Mouse (Mus musculus): ENCODE measurements around the gene Ftsj3.
"Not testable (repeated sequence)": the region's sequence is repeated elsewhere in the genome, so short reads cannot be mapped to it uniquely, and the experiment has no call there.

The Ftsj3 gene

DNA sequence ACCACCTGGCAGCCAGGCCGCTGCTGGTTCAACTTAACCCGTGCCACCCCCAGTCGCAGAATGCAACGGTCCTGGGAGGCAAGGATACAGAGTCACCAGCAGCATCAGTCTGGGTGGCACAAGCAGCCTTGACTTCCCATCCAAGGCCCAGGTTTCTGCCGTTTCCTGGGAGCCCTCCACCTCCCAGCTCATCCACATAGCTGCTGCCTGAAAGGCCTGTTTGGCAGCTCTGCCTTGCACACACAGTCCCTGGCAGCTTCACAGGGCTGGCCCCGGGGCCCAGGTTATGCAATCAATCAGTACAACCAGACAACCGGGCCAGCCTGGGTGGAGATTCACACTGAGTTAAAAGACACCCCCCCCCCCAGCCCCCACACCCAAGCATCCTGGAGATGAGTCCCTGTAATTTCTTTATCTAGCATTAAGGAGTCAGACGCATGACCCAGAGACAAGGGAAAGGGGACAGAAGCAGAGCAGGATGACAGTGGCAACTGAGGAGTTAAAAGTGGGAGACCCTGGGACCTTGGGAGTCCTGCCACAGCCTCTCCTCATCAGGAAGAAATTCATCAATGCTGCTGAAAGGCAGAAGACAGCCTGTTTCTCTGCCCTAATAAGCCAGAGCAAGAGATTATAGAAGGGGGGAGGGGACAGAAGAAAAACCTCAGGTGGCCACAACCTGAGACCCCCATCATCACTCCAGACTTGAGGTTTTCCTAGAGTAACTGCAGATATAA is 12.6 kb upstream of the Ftsj3 start:
- DNase-seq (ENCODE audit: low read depth, low spot score): no peak

DNA sequence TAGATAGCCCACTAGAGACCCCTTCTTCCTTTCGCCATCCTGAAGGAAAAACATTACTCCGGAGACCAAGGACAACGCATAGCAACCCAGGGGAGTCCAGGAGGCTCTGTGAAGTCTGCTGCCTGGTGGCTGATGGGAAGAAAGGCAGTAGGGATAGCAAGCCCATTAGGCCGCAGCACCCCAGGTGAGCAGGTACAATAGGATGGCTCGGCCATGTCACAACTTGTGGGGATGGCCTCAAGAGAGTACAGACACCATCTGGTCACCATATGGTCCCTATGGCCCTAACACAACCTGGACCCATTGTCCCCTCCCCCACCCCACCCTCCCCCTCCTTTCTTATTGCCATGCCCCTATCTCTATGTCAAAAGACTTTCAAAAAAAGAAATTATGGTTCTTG is 12.0 kb upstream of the Ftsj3 start:
- no peak for DNase-seq (ENCODE audit: low read depth, low spot score)

DNA sequence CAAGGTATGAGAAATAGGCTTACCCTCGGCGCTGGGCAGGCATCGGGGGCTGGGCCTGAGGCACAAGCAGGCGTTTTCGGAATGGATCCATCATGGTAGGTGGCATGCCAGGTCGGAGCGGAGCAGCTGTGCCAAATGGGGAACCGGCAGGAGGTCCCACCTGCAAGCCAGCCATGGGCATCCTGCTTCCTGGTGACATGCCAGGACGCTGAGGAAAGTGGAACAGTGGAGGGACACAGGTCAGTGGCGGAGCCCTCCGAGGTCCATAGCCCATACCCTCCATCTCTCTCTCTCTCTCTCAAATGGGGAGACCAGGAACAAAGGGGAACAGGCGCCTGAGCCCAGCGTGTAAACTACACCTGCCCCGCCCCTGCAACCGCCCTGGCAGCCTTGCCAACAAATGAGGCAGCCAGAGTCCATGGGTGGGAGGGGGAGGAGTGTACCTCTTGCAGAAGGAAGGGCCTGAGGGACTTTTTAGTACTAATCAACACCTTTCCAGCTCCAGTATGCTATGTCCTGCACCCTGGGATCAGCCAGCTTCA is 11.5 kb upstream of the Ftsj3 start:
- DNase-seq (ENCODE audit: low read depth, low spot score): no peak

- DNase-seq (ENCODE audit: low read depth, low spot score): no peak
Observed at GRCm38 (mm10) chr11:106266431-106266830, 10.6 kb upstream of the Ftsj3 start.

DNA sequence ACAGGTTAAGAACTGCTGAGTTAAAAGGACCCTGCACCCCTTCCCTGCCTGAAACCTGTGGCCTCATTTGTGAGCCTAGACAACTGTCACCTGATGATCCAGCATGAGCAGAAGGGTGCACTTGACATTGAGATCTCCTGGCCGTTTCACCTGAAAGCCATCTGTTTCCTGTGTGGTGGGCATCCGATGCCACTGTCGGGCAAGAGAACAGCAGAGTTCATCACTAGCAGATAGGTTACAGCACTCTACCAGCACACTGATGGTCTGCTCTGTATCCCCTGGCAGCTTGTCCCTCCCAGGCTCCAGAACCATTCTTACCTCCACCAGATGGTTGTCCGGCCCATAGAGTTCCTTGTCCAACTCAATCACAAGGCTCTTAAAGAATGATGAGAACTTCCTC is 9.7 kb upstream of the Ftsj3 start:
- no peak for DNase-seq (ENCODE audit: low read depth, low spot score)

DNA sequence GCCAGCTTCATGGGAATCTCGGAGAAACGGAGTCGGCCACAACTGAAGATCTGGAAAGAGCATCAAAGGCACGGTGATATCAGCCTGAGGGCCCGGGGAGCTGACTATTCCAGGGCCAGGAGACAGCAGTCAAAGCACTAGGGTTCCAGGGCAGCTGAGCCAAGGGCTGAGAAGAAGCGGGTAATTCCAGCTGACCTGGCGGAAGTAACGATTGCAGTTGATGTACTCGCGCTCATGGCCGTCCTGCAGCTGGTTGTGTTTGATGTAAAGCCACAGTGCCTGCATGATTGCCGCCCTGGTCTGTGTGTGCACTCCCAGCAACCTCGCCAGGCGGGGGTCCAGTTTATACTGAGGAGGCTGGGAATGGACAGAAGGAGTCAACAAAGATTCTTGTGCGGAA is 9.1 kb upstream of the Ftsj3 start:
- DNase-seq (ENCODE audit: low read depth, low spot score): no peak

- no peak for DNase-seq (ENCODE audit: low read depth, low spot score)
Observed at GRCm38 (mm10) chr11:106263963-106264362, 8.1 kb upstream of the Ftsj3 start.

- DNase-seq (ENCODE audit: low read depth, low spot score): no peak
Observed at GRCm38 (mm10) chr11:106260826-106261450, 5.1 kb upstream of the Ftsj3 start.

GRCm38 (mm10) chr11:106256775-106257174 is 896 bp upstream of the Ftsj3 start:
- DNase-seq (ENCODE audit: low read depth, low spot score): no peak

- no peak for DNase-seq (ENCODE audit: low read depth, low spot score)
Observed at GRCm38 (mm10) chr11:106255174-106255573, 705 bp downstream of the Ftsj3 start.

DNA sequence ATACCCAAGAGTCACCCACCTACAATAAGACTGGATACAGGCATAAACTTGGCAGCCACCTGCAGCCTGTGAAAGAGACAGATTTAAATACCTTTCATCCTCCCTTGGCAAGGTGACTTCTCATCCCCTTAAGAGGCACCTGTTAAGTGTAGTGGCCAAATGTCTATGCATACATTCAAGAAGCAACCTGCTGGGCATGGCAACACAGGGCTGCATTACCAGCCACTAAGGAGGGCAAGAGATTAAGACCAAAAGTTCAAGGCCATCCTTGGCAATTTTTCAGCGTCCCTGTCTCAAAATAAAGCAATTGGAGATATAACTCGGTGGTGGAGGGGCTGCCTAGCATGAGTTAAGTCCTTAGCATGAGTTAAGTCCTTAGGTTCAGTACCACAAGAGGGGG is 1.1 kb downstream of the Ftsj3 start:
- DNase-seq (ENCODE audit: low read depth, low spot score): no peak

DNA sequence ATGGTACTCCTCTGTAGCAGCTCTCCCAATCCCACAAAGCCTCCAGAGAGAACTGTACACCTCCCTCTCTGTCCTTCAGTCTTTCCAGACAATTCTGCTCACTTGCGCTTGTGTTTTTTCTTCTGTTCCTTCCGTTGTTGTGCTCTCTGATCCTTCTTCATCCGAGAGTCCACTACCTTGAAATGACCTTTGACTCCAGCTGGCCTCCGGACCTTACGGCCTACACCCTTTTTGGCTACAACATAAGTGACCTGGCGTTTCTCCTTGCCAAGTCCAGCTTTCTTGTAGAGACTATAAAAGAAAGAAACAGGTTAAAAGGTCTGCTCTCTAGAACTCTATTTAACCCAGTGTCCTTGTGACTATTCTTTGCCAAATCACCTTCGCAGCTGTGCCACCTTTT is 6.6 kb downstream of the Ftsj3 start:
- DNase-seq (ENCODE audit: low read depth, low spot score): no peak

DNA sequence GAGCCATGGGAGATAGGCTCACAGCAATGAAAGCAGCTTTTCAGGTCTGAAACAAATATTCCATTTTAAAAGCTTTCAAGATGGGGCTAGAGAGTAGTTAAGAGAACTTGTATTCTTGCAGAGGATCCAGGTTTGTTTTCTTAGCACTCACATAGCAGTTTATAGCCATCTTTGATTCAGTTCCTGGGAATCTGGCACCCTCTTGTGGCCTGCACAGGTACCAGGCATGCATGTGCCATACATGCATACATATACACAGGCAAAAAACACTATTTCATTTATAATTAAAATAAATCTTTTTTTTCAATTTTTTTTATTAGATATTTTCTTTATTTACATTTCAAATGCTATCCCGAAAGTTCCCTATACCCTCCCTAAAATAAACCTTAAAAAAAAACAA is 9.0 kb downstream of the Ftsj3 start:
- DNase-seq (ENCODE audit: low read depth, low spot score): peak; percentile 31

DNA sequence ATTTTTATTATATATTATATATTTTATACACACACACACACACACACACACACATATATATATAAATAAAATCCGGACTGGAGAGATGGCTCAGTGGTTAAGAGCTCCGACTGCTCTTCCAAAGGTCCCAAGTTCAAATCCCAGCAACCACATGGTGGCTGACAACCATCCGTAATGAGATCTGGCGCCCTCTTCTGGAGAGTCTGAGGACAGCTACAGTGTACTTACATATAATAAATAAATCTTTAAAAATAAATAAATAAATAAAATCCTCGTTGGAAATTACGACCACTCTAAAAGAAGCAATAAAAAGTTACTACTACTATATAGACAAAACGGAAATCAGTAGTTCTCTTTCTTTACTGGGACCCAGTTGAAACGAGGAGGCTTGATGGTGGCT is 21.9 kb downstream of the Ftsj3 start:
- DNase-seq (ENCODE audit: low read depth, low spot score): not testable (repeated sequence)

GRCm38 (mm10) chr11:106220603-106221002 is 35.3 kb downstream of the Ftsj3 start:
- DNase-seq (ENCODE audit: low read depth, low spot score): no peak

- peak; percentile 93 for DNase-seq (ENCODE audit: low read depth, low spot score)
Observed at GRCm38 (mm10) chr11:106216730-106217490, 39.0 kb downstream of the Ftsj3 start, which contains the start of gene Ddx42. TSS of gene Ddx42 (plus strand) at chr11:106216926.

GRCm38 (mm10) chr11:106215927-106216729 is 39.8 kb downstream of the Ftsj3 start, which contains the start of gene Ccdc47:
TSS of gene Ccdc47 (minus strand) at chr11:106216344.
- peak; percentile 98 for DNase-seq (ENCODE audit: low read depth, low spot score)

- DNase-seq (ENCODE audit: low read depth, low spot score): no peak
Observed at GRCm38 (mm10) chr11:106215450-106215859, 40.4 kb downstream of the Ftsj3 start.

- DNase-seq (ENCODE audit: low read depth, low spot score): no peak
Observed at GRCm38 (mm10) chr11:106214856-106215255, 41.0 kb downstream of the Ftsj3 start.

- no peak for DNase-seq (ENCODE audit: low read depth, low spot score)
Observed at GRCm38 (mm10) chr11:106212771-106213170, 43.1 kb downstream of the Ftsj3 start.

DNA sequence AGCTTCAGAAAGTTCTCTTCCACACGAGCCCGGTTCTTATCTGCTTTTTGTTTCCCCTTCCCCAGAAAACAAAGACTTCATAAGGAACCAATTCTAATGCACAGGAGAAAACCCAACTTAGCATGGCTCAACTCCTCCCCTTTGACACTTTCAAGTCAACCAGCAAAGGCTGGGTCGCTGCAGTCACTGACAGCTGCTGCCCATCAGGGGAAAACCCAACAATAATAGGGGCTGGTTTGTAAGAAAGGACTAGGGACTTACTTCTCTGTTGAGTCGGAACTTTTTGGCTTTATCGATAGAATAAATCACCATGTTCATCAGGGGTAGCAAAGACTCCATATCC is 53.8 kb downstream of the Ftsj3 start, which contains the start of gene Strada:
Strada (minus strand) TSS at position 46 of the 343 bp plus-strand sequence.
- DNase-seq (ENCODE audit: low read depth, low spot score): no peak
